Mouse (Mus musculus): ENCODE data around the gene Ttc27.

- TF ChIP-seq USF2 (IDR thresholded peaks at IDR 0.05; ENCODE audit: borderline replicate concordance in 1 of 2, insufficient read depth in 1 of 2, low read depth in 1 of 2, low read length in 2 of 2) (no peak), RCOR1 (IDR thresholded peaks at IDR 0.05; ENCODE audit: low read depth, low read length) (no peak), CTCF (IDR thresholded peaks at IDR 0.05 in 2 of 3, conservative IDR thresholded peaks at IDR 0.05 in 1 of 3; ENCODE audit: control insufficient read depth in 1 of 3, insufficient read depth in 1 of 3, low read depth in 2 of 3, low read length in 3 of 3, poor library complexity in 1 of 3, severe bottlenecking in 1 of 3) (no peak), POLR2A (IDR thresholded peaks at IDR 0.05; ENCODE audit: control insufficient read depth in 1 of 2, insufficient read depth in 1 of 2, low read depth in 1 of 2, low read length in 2 of 2, poor library complexity in 1 of 2) (no peak), CHD2 (IDR thresholded peaks at IDR 0.05; ENCODE audit: low read length) (no peak), EP300 (IDR thresholded peaks at IDR 0.05; ENCODE audit: low read depth in 1 of 2, low read length in 2 of 2) (no peak), POLR2AphosphoS5 (IDR thresholded peaks at IDR 0.05; ENCODE audit: borderline replicate concordance, low read depth, low read length) (no peak), TAL1 (IDR thresholded peaks at IDR 0.05; ENCODE audit: low read length) (no peak), USF1 (IDR thresholded peaks at IDR 0.05; ENCODE audit: low read depth, low read length) (no peak), ZNF384 (IDR thresholded peaks at IDR 0.05; ENCODE audit: low read depth, low read length) (no peak), MAX (IDR thresholded peaks at IDR 0.05; ENCODE audit: low read length) (no peak), RAD21 (IDR thresholded peaks at IDR 0.05; ENCODE audit: low read depth, low read length) (no peak), CHD1 (IDR thresholded peaks at IDR 0.05; ENCODE audit: low read depth, low read length) (no peak)
Measured at GRCm38 (mm10) chr17:74859298-74859697, 141.8 kb downstream of the Ttc27 start.
